Mouse (Mus musculus) limb, embryonic 15.5 days (tissue): ENCODE results near the gene Fads3. TPM values are rescaled to one million over a fixed set of nuclear protein-coding genes. Genes with fewer than 3 reads are reported as not detected.

Experiments
- ATAC-seq: fragments of 200-750 bp; cut with Nextera tagmentation; 2 replicates; pipeline ENCODE4 v1.8.0; 2017; ENCODE audit warnings: low read depth, moderate TSS enrichment; ENCODE audit not compliant: insufficient number of reproducible peaks, low FRiP score, low TSS enrichment
- H3K27ac ChIP-seq: fragments of 300-500 bp; sonication (generic); 2 replicates; pipeline ENCODE4 v1.5.1; 2015; ENCODE audit warnings: moderate library complexity, mild to moderate bottlenecking, inconsistent platforms
- H3K27me3 ChIP-seq: fragments of 300-500 bp; sonication (generic); 2 replicates; pipeline ENCODE4 v1.6.1; 2015; ENCODE audit warnings: inconsistent platforms
- H3K36me3 ChIP-seq: fragments of 300-500 bp; sonication (generic); 2 replicates; pipeline ENCODE4 v1.6.1; 2015; ENCODE audit warnings: inconsistent platforms
- H3K4me1 ChIP-seq: fragments of 300-500 bp; sonication (generic); 2 replicates; pipeline ENCODE4 v1.6.1; 2015; ENCODE audit warnings: inconsistent platforms
- H3K4me2 ChIP-seq: fragments of 300-500 bp; sonication (generic); 2 replicates; pipeline ENCODE4 v1.6.1; 2015; ENCODE audit warnings: mild to moderate bottlenecking, inconsistent platforms
- H3K4me3 ChIP-seq: fragments of 300-500 bp; sonication (generic); 2 replicates; pipeline ENCODE4 v1.5.1; 2015; ENCODE audit warnings: mild to moderate bottlenecking, inconsistent platforms
- H3K9ac ChIP-seq: fragments of 300-500 bp; sonication (generic); 2 replicates; pipeline ENCODE4 v1.6.1; 2015; ENCODE audit warnings: inconsistent platforms
- H3K9me3 ChIP-seq: fragments of 300-500 bp; sonication (generic); 2 replicates; pipeline ENCODE4 v1.6.1; 2016; ENCODE audit warnings: inconsistent platforms
- WGBS: fragments of 180-500 bp; shearing (Covaris S2); methylation state at CpG from one replicate; pipeline ENCODE4 v1.1.7; 2015; 5-methylcytosine and 5-hydroxymethylcytosine counted together
- polyA plus RNA-seq: library from polyadenylated mRNA; unstranded; fragments of >200 nt; fragmentation: Nextera tagmentation; extraction: Ambion mirVana; gene quantifications from 2 replicates; pipeline ENCODE4 v1.2.1, GENCODE M21; 2015

Gene Fads3
- polyA plus RNA-seq, 1 experiment from 2014 or later: 12.7 TPM

- H3K4me1 ChIP-seq: peaks cover 51% of the 10 kb centered on the region
- H3K4me2 ChIP-seq: peak overlapping the region; percentile 94
- H3K27ac ChIP-seq: no peak overlapping the region
- H3K9ac ChIP-seq: peak overlapping the region; percentile 71; the same call in 1 of the 2 replicates
- peak overlapping the region; percentile 62 for H3K4me3 ChIP-seq
- H3K36me3 ChIP-seq: no peaks in the 10 kb centered on the region
- WGBS: 50% methylated on average over 6 of the region's 6 CpGs
- H3K9me3 ChIP-seq: no peaks in the 10 kb centered on the region
- no peak for ATAC-seq
- no peaks in the 10 kb centered on the region; the same call in 1 of the 2 replicates for H3K27me3 ChIP-seq
Measured at GRCm38 (mm10) chr19:10042232-10042631, 863 bp downstream of the Fads3 start.

- H3K27me3 ChIP-seq: no peaks in the 10 kb centered on the region; the same call in 1 of the 2 replicates
- H3K4me3 ChIP-seq: peak overlapping the region; percentile 62; the same call in 1 of the 2 replicates
- peaks cover 52% of the 10 kb centered on the region for H3K4me1 ChIP-seq
- H3K9me3 ChIP-seq: no peaks in the 10 kb centered on the region
- H3K27ac ChIP-seq: no peak overlapping the region
- H3K36me3 ChIP-seq: no peaks in the 10 kb centered on the region
- WGBS: 74% methylated on average over 4 of the region's 4 CpGs
- ATAC-seq: no peak
- peak overlapping the region; percentile 94 for H3K4me2 ChIP-seq
- H3K9ac ChIP-seq: no peak overlapping the region
Measured at GRCm38 (mm10) chr19:10042816-10043215, 1.4 kb downstream of the Fads3 start.

GRCm38 (mm10) chr19:10043643-10044042, 2.3 kb downstream of the Fads3 start:
- Histone ChIP-seq H3K9ac (no peak overlapping the region), H3K27me3 (no peaks in the 10 kb centered on the region; the same call in 1 of the 2 replicates), H3K4me2 (no peak overlapping the region), H3K9me3 (no peaks in the 10 kb centered on the region), H3K4me3 (no peak overlapping the region), H3K27ac (no peak overlapping the region), H3K4me1 (peaks cover 49% of the 10 kb centered on the region), H3K36me3 (no peaks in the 10 kb centered on the region)
- ATAC-seq: no peak

GRCm38 (mm10) chr19:10045707-10046106, 4.3 kb downstream of the Fads3 start:
- ATAC-seq: no peak
- H3K27ac ChIP-seq: no peak overlapping the region
- no peaks in the 10 kb centered on the region; the same call in 1 of the 2 replicates for H3K27me3 ChIP-seq
- H3K4me1 ChIP-seq: peaks cover 45% of the 10 kb centered on the region
- 77% methylated on average over 2 of the region's 2 CpGs for WGBS
- H3K9ac ChIP-seq: no peak overlapping the region
- H3K36me3 ChIP-seq: no peaks in the 10 kb centered on the region
- no peaks in the 10 kb centered on the region for H3K9me3 ChIP-seq
- H3K4me2 ChIP-seq: no peak overlapping the region
- H3K4me3 ChIP-seq: no peak overlapping the region

- Histone ChIP-seq H3K27ac (no peak overlapping the region), H3K27me3 (no peaks in the 10 kb centered on the region; the same call in 1 of the 2 replicates), H3K36me3 (no peaks in the 10 kb centered on the region), H3K4me1 (peaks cover 39% of the 10 kb centered on the region), H3K9me3 (no peaks in the 10 kb centered on the region), H3K4me3 (no peak overlapping the region), H3K9ac (no peak overlapping the region), H3K4me2 (no peak overlapping the region)
- 54% methylated on average over 4 of the region's 4 CpGs for WGBS
- no peak for ATAC-seq
Measured at GRCm38 (mm10) chr19:10046346-10046745, 5.0 kb downstream of the Fads3 start.

GRCm38 (mm10) chr19:10046983-10047382, 5.6 kb downstream of the Fads3 start:
- H3K4me2 ChIP-seq: no peak overlapping the region
- H3K9ac ChIP-seq: no peak overlapping the region
- ATAC-seq: no peak
- no peaks in the 10 kb centered on the region for H3K36me3 ChIP-seq
- no peaks in the 10 kb centered on the region for H3K9me3 ChIP-seq
- 38% methylated on average over 3 of the region's 3 CpGs for WGBS
- H3K4me3 ChIP-seq: no peak overlapping the region
- H3K27me3 ChIP-seq: no peaks in the 10 kb centered on the region; the same call in 1 of the 2 replicates
- H3K4me1 ChIP-seq: peaks cover 35% of the 10 kb centered on the region
- no peak overlapping the region for H3K27ac ChIP-seq

GRCm38 (mm10) chr19:10049533-10049932, 8.2 kb downstream of the Fads3 start:
- Histone ChIP-seq H3K4me2 (no peak overlapping the region), H3K27me3 (no peaks in the 10 kb centered on the region)
- ATAC-seq: no peak

GRCm38 (mm10) chr19:10050438-10050837, 9.1 kb downstream of the Fads3 start:
- no peaks in the 10 kb centered on the region for H3K27me3 ChIP-seq
- ATAC-seq: no peak
- peaks cover 20% of the 10 kb centered on the region for H3K4me1 ChIP-seq
- no peak overlapping the region for H3K4me2 ChIP-seq
- no peak overlapping the region for H3K4me3 ChIP-seq
- no peak overlapping the region for H3K9ac ChIP-seq
- peaks cover 30% of the 10 kb centered on the region for H3K36me3 ChIP-seq
- WGBS: 62% methylated on average over 2 of the region's 2 CpGs
- H3K9me3 ChIP-seq: no peaks in the 10 kb centered on the region
- no peak overlapping the region for H3K27ac ChIP-seq

More at GRCm38 (mm10) chr19:10049533-10049932, 8.2 kb downstream of the Fads3 start:
- H3K9me3 ChIP-seq: no peaks in the 10 kb centered on the region
- no peak overlapping the region for H3K27ac ChIP-seq
- peaks cover 20% of the 10 kb centered on the region for H3K4me1 ChIP-seq
- no peak overlapping the region for H3K4me3 ChIP-seq
- peaks cover 21% of the 10 kb centered on the region for H3K36me3 ChIP-seq
- H3K9ac ChIP-seq: no peak overlapping the region

- no peak for ATAC-seq
- no peak overlapping the region for H3K4me2 ChIP-seq
- H3K27ac ChIP-seq: no peak overlapping the region
- H3K9me3 ChIP-seq: no peaks in the 10 kb centered on the region
- H3K9ac ChIP-seq: no peak overlapping the region
- H3K36me3 ChIP-seq: peaks cover 42% of the 10 kb centered on the region
- 92% methylated on average over 4 of the region's 4 CpGs for WGBS
- H3K27me3 ChIP-seq: no peaks in the 10 kb centered on the region
- peaks cover 9% of the 10 kb centered on the region for H3K4me1 ChIP-seq
- H3K4me3 ChIP-seq: no peak overlapping the region
Measured at GRCm38 (mm10) chr19:10052698-10053097, 11.3 kb downstream of the Fads3 start.

GRCm38 (mm10) chr19:10053692-10054260, 12.4 kb downstream of the Fads3 start:
- H3K27ac ChIP-seq: no peak overlapping the region
- WGBS: 89% methylated on average over 10 of the region's 10 CpGs
- H3K27me3 ChIP-seq: no peaks in the 10 kb centered on the region
- no peaks in the 10 kb centered on the region for H3K9me3 ChIP-seq
- H3K4me2 ChIP-seq: no peak overlapping the region
- peaks cover 19% of the 10 kb centered on the region for H3K4me1 ChIP-seq
- no peak for ATAC-seq
- no peak overlapping the region for H3K4me3 ChIP-seq
- H3K9ac ChIP-seq: no peak overlapping the region
- peaks cover 48% of the 10 kb centered on the region for H3K36me3 ChIP-seq

GRCm38 (mm10) chr19:10054361-10055075, 13.1 kb downstream of the Fads3 start:
- Histone ChIP-seq H3K9me3 (no peaks in the 10 kb centered on the region), H3K27ac (no peak overlapping the region), H3K27me3 (no peaks in the 10 kb centered on the region), H3K4me2 (no peak overlapping the region), H3K36me3 (peaks cover 48% of the 10 kb centered on the region), H3K4me3 (no peak overlapping the region), H3K4me1 (peaks cover 16% of the 10 kb centered on the region), H3K9ac (no peak overlapping the region)
- 79% methylated on average over 6 of the region's 6 CpGs for WGBS
- no peak for ATAC-seq

GRCm38 (mm10) chr19:10055261-10055660, 13.9 kb downstream of the Fads3 start:
- ATAC-seq: no peak
- WGBS: 90% methylated on average over 3 of the region's 3 CpGs
- Histone ChIP-seq H3K27ac (no peak overlapping the region), H3K9me3 (no peaks in the 10 kb centered on the region), H3K4me2 (no peak overlapping the region), H3K36me3 (peaks cover 48% of the 10 kb centered on the region), H3K27me3 (no peaks in the 10 kb centered on the region), H3K4me1 (peaks cover 14% of the 10 kb centered on the region), H3K4me3 (no peak overlapping the region), H3K9ac (no peak overlapping the region)
